Mouse (Mus musculus): Measurements from ENCODE around the gene Dlgap1. TPM values are rescaled to one million over a fixed set of nuclear protein-coding genes. Genes with fewer than 3 reads are reported as not detected.

Dlgap1 gene
- polyA plus RNA-seq, 1 experiment from 2014 or later, result 34.5 TPM

- no peaks in the 10 kb centered on the region for H3K36me3 ChIP-seq (ENCODE audit: control insufficient read depth, insufficient read depth, low read length)
- no peaks in the 10 kb centered on the region for H3K9me3 ChIP-seq (replicated peaks; ENCODE audit: control insufficient read depth, low read length, poor library complexity, severe bottlenecking)
- no peak overlapping the region for H3K4me2 ChIP-seq (ENCODE audit: low read length)
- 79% methylated on average over 4 of the region's 4 CpGs for WGBS
- no peak overlapping the region for H3K9ac ChIP-seq (ENCODE audit: low read depth, low read length)
- no peak for ATAC-seq
- H3K27me3 ChIP-seq (ENCODE audit: control insufficient read depth, insufficient read depth, low read depth, low read length), result no peaks in the 10 kb centered on the region
- H3K27ac ChIP-seq (ENCODE audit: low read length), result no peak overlapping the region
- no peaks in the 10 kb centered on the region for H3K4me1 ChIP-seq (ENCODE audit: control insufficient read depth, insufficient read depth, low read length)
- no peak overlapping the region for H3K4me3 ChIP-seq (ENCODE audit: low read depth, low read length)
Measured at GRCm38 (mm10) chr17:70843252-70843651, 874.4 kb downstream of the Dlgap1 start.

- no peak overlapping the region for H3K9ac ChIP-seq (ENCODE audit: low read depth, low read length)
- H3K27ac ChIP-seq (ENCODE audit: low read length), result no peak overlapping the region
- peaks cover 13% of the 10 kb centered on the region for H3K4me1 ChIP-seq (ENCODE audit: control insufficient read depth, insufficient read depth, low read length)
- no peaks in the 10 kb centered on the region for H3K27me3 ChIP-seq (ENCODE audit: control insufficient read depth, insufficient read depth, low read depth, low read length)
- no peaks in the 10 kb centered on the region for H3K36me3 ChIP-seq (ENCODE audit: control insufficient read depth, insufficient read depth, low read length)
- no peak for ATAC-seq
- 62% methylated on average over 10 of the region's 10 CpGs for WGBS
- no peaks in the 10 kb centered on the region for H3K9me3 ChIP-seq (replicated peaks; ENCODE audit: control insufficient read depth, low read length, poor library complexity, severe bottlenecking)
- no peak overlapping the region for H3K4me3 ChIP-seq (ENCODE audit: low read depth, low read length)
- H3K4me2 ChIP-seq (ENCODE audit: low read length), result no peak overlapping the region
Measured at GRCm38 (mm10) chr17:70844971-70845370, 876.1 kb downstream of the Dlgap1 start.

- Histone ChIP-seq H3K4me1 (ENCODE audit: control insufficient read depth, insufficient read depth, low read length) (peaks cover 18% of the 10 kb centered on the region), H3K27me3 (ENCODE audit: control insufficient read depth, insufficient read depth, low read depth, low read length) (no peaks in the 10 kb centered on the region), H3K27ac (ENCODE audit: low read length) (no peak overlapping the region), H3K9ac (ENCODE audit: low read depth, low read length) (no peak overlapping the region), H3K36me3 (ENCODE audit: control insufficient read depth, insufficient read depth, low read length) (no peaks in the 10 kb centered on the region), H3K4me3 (ENCODE audit: low read depth, low read length) (no peak overlapping the region), H3K4me2 (ENCODE audit: low read length) (no peak overlapping the region), H3K9me3 (replicated peaks; ENCODE audit: control insufficient read depth, low read length, poor library complexity, severe bottlenecking) (no peaks in the 10 kb centered on the region)
- WGBS, result 94% methylated on average over 2 of the region's 2 CpGs
- ATAC-seq, result no peak
Measured at GRCm38 (mm10) chr17:70845543-70845942, 876.7 kb downstream of the Dlgap1 start.

DNA sequence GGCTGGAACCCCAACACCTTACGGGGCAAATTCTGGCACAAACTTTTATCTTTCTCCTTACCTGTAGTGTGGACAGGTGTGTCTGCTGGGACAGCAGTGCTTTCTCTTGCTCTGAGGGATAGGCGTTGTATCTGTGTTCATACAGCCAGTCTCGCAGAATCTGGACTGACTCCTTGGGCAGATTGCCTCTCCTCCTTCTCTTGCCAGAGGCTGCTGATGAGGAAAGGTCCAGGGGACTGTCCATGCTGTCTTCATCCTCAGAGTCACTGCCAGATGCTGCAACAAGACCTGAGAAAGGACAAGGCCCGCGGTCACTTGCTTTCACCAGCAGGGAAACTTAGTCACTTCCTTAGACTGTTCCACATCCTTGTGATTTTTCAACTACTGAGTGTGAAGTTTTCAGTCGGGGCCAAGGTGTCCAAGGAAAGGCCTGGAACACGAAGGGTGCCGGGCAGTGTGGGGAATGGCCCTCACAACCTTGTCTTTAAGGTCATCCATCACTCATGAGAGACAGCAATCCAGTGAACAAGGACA lies 877.3 kb downstream of the Dlgap1 start:
- Histone ChIP-seq H3K9me3 (replicated peaks; ENCODE audit: control insufficient read depth, low read length, poor library complexity, severe bottlenecking) (no peaks in the 10 kb centered on the region), H3K27me3 (ENCODE audit: control insufficient read depth, insufficient read depth, low read depth, low read length) (peaks cover under 1% of the 10 kb centered on the region; the same call in 1 of the 2 replicates), H3K4me2 (ENCODE audit: low read length) (no peak overlapping the region), H3K4me1 (ENCODE audit: control insufficient read depth, insufficient read depth, low read length) (peaks cover 24% of the 10 kb centered on the region), H3K27ac (ENCODE audit: low read length) (no peak overlapping the region), H3K9ac (ENCODE audit: low read depth, low read length) (no peak overlapping the region), H3K36me3 (ENCODE audit: control insufficient read depth, insufficient read depth, low read length) (no peaks in the 10 kb centered on the region), H3K4me3 (ENCODE audit: low read depth, low read length) (no peak overlapping the region)
- WGBS, result 83% methylated on average over 8 of the region's 8 CpGs
- no peak for ATAC-seq

DNA sequence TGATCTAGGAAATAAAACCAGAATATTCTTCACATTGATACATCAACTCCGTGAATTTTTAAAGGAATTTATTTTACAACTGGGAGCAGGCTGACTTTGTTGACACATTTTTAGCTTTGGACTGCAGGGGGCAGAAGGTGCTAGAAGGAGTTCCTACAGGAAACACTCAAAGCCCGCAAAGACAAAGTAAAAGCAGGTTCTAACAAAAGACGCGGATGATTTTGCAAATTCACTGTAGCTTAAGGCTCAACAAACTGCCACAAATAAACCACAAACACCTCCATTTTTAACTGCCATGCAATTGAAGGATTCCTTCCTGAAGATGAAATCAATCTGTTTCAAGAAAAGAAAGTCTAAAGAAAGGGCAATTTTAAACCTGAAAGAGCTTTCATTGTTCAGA lies 878.2 kb downstream of the Dlgap1 start:
- Histone ChIP-seq H3K27me3 (ENCODE audit: control insufficient read depth, insufficient read depth, low read depth, low read length) (peaks cover 3% of the 10 kb centered on the region; the same call in 1 of the 2 replicates), H3K36me3 (ENCODE audit: control insufficient read depth, insufficient read depth, low read length) (no peaks in the 10 kb centered on the region), H3K4me2 (ENCODE audit: low read length) (no peak overlapping the region), H3K9ac (ENCODE audit: low read depth, low read length) (no peak overlapping the region), H3K4me1 (ENCODE audit: control insufficient read depth, insufficient read depth, low read length) (peaks cover 33% of the 10 kb centered on the region), H3K9me3 (replicated peaks; ENCODE audit: control insufficient read depth, low read length, poor library complexity, severe bottlenecking) (no peaks in the 10 kb centered on the region), H3K27ac (ENCODE audit: low read length) (no peak overlapping the region), H3K4me3 (ENCODE audit: low read depth, low read length) (no peak overlapping the region)
- no peak for ATAC-seq
- 3% methylated on average over 4 of the region's 4 CpGs for WGBS

DNA sequence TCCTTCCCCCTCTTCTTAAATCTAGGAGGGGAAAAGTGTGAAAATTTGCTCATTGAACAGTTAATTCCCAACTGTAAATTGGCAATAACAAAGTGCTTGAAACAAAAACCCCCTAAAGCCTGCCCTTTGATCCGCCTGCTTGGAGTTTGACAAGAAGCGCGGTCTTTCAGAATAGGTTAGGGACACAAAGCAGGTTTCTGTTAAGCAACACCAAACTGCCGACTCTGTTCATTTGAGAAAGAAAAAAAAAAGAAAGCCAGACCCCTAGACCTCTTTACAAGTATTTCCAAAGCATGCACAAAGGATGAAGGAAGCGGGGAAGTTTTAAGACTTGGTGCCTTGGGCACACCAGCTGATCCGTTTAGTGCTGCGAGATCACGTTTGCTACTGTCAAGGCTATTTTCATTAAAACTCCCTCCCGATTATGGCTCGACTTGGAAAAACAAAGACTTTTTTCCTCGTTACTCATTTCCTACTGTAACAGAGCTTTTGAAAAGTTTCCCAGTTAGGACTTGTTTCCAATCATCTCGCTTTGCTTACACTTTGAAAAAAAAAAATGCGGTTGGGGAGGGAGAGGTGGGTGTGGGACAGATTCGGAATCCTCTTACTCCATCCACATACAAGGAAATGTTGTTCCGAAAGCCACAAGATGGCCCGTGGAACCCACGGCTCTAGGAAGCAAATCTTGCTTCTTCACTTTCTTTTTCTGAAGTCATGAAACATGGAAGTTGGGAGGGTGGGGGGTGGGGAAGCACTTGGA lies 879.1 kb downstream of the Dlgap1 start:
- H3K36me3 ChIP-seq (ENCODE audit: control insufficient read depth, insufficient read depth, low read length), result no peaks in the 10 kb centered on the region
- WGBS, result 1% methylated on average over 17 of the region's 17 CpGs
- peak overlapping the region; percentile 97 for H3K4me2 ChIP-seq (ENCODE audit: low read length)
- H3K9me3 ChIP-seq (replicated peaks; ENCODE audit: control insufficient read depth, low read length, poor library complexity, severe bottlenecking), result no peaks in the 10 kb centered on the region
- H3K9ac ChIP-seq (ENCODE audit: low read depth, low read length), result no peak overlapping the region; the same call in 1 of the 2 replicates
- H3K4me1 ChIP-seq (ENCODE audit: control insufficient read depth, insufficient read depth, low read length), result peaks cover 36% of the 10 kb centered on the region
- H3K4me3 ChIP-seq (ENCODE audit: low read depth, low read length), result peak overlapping the region; percentile 58; the same call in 1 of the 2 replicates
- no peak for ATAC-seq
- H3K27ac ChIP-seq (ENCODE audit: low read length), result peak overlapping the region; percentile 68
- H3K27me3 ChIP-seq (ENCODE audit: control insufficient read depth, insufficient read depth, low read depth, low read length), result peaks cover 3% of the 10 kb centered on the region; the same call in 1 of the 2 replicates

DNA sequence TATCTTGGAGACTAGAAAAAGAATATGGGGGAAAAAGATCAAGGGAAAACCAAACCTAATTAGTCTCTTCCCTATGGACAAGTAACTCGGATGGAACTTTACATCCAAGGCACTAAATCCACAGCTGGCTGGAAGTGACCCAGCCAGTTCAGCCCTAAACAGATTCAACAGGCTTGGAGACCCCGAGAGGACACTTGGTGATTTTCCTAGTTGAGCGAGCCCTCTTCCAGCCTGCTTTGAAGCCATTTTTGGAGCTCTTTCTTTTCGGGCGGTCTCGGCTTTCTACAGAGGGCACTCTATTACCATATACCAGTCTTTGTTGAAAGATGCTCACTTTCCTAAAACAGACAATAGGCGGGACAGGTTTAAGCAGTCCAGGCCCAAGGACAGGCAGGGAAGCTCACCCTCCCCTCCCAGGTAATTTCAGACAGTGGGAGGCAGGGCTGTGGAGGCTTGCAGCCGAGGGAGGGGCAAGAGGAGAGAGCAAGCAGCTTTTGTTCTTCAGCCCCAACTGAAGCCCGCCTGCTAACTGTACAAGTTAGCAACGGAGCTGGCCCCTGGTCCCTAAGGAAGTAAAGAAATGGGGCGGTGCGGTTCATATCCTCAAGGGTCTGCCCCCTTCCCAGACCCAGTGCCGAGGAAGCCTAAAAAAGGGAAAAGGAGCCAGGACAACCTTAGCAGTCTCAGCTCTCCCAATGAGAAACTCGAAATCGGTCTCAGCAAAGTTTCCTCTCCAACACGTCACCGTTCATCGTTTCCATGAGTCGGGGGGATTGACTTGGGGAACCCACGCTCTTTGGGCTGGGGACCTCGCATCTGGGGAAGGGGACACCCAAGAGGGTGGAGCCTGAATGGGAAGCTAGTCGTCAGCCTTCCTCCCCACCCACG lies 879.9 kb downstream of the Dlgap1 start:
- Histone ChIP-seq H3K4me2 (ENCODE audit: low read length) (peak overlapping the region; percentile 97), H3K4me1 (ENCODE audit: control insufficient read depth, insufficient read depth, low read length) (peaks cover 40% of the 10 kb centered on the region), H3K4me3 (ENCODE audit: low read depth, low read length) (peak overlapping the region; percentile 58), H3K27me3 (ENCODE audit: control insufficient read depth, insufficient read depth, low read depth, low read length) (peaks cover 3% of the 10 kb centered on the region; the same call in 1 of the 2 replicates), H3K9me3 (replicated peaks; ENCODE audit: control insufficient read depth, low read length, poor library complexity, severe bottlenecking) (no peaks in the 10 kb centered on the region), H3K27ac (ENCODE audit: low read length) (peak overlapping the region; percentile 68), H3K36me3 (ENCODE audit: control insufficient read depth, insufficient read depth, low read length) (no peaks in the 10 kb centered on the region), H3K9ac (ENCODE audit: low read depth, low read length) (peak overlapping the region; percentile 3; the same call in 1 of the 2 replicates)
- WGBS, result under 1% methylated on average over 23 of the region's 23 CpGs
- ATAC-seq, result no peak

DNA sequence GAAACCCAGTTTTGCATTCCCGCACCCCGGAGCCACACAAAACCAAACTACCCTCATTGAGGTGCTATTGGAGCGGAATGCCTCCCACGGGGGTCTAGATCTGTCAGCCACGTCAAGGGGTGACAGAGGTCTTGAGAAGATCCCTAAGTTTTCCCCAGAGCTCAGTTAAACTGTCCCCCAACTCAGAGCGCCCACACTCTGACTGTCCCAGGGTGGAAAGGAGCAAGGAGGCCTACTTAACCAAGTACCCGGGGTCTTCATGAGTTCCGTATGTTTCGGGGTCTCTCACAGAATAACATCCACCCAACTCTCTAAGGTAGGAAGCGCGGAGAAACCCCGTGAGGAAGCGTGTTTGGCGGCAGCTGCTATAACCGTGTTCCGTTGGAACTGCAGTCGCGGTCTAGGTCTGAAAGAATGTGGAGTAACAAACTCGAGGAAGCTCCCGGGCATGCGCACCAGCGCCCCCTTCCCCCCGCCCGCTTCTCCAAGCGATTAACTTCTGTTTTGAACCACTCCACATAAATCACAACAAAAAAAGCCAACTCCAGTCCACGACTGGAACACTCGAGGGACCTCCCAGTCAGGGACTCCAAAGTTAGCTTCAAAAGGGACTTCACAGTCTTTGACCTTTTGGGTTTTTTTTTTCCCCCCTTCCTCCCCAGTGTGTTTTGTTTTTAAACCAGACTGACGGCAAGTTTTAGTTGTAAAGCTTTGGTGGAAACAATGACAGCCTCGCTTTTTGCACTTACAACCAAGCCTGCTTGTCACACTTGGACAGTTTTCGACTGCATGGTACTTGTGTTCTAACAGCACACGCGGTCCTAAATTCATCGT lies 880.7 kb downstream of the Dlgap1 start:
- Histone ChIP-seq H3K9me3 (replicated peaks; ENCODE audit: control insufficient read depth, low read length, poor library complexity, severe bottlenecking) (no peaks in the 10 kb centered on the region), H3K27me3 (ENCODE audit: control insufficient read depth, insufficient read depth, low read depth, low read length) (peaks cover 3% of the 10 kb centered on the region; the same call in 1 of the 2 replicates), H3K9ac (ENCODE audit: low read depth, low read length) (peak overlapping the region; percentile 3; the same call in 1 of the 2 replicates), H3K27ac (ENCODE audit: low read length) (peak overlapping the region; percentile 68), H3K4me2 (ENCODE audit: low read length) (peak overlapping the region; percentile 97), H3K36me3 (ENCODE audit: control insufficient read depth, insufficient read depth, low read length) (no peaks in the 10 kb centered on the region), H3K4me3 (ENCODE audit: low read depth, low read length) (peak overlapping the region; percentile 58), H3K4me1 (ENCODE audit: control insufficient read depth, insufficient read depth, low read length) (peaks cover 40% of the 10 kb centered on the region)
- WGBS, result under 1% methylated on average over 33 of the region's 33 CpGs
- ATAC-seq, result no peak
